Mouse (Mus musculus): Measurements from ENCODE around the gene Cers3.
A peak's percentile ranks its signal among the peaks of the same experiment; 100 is the strongest.

Gene Cers3

GRCm38 (mm10) chr7:66779944-66780942, 36.9 kb downstream of the Cers3 start:
- no peak for DNase-seq (ENCODE audit: low spot score)

DNA sequence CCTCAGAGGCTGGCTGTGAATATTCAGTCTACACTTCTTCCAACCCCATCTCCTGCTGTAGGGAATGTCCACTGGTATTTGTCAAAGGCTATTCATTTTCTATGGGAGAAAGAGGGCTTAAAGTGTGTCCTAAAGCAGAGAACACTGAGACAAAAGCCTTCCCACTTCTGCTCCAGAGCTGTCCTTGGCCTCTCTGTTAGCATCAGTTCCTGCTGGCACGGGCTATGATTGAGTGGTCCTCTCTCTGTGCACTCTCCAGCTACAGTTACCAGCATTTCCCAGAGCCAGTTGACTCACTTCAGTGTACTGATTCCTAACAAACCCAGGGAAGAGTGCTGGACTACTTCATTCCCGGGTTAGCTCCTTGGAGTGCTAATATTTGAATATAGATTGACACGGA, 43.2 kb downstream of the Cers3 start:
- no peak for DNase-seq (ENCODE audit: low spot score)

GRCm38 (mm10) chr7:66787816-66788215, 44.5 kb downstream of the Cers3 start:
- DNase-seq (ENCODE audit: low spot score) = peak; percentile 12

- no peak for DNase-seq (ENCODE audit: low spot score)
Observed at GRCm38 (mm10) chr7:66789860-66790748, 46.8 kb downstream of the Cers3 start.

GRCm38 (mm10) chr7:66791022-66791421, 47.7 kb downstream of the Cers3 start:
- no peak for DNase-seq (ENCODE audit: low spot score)

- no peak for DNase-seq (ENCODE audit: low spot score)
Observed at GRCm38 (mm10) chr7:66796909-66797308, 53.6 kb downstream of the Cers3 start.

DNA sequence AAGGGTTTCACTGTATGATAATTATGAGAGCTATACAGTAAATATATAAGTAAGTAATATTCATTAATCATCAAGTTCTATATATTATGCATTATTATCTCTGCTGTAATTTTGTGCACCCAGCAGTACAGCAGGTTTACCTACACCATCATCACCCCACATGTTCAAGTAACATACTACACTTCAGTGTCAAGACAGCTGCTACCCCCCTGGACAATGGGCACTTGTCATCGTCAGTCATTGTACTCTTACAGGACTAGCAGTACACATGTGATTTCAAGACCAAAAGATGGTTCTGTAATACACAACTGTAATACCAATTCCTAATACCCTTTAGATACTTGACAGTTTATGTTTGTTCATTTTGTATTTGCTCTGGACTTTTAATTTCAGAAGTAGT, 54.0 kb downstream of the Cers3 start:
- no peak for DNase-seq (ENCODE audit: low spot score)

GRCm38 (mm10) chr7:66798826-66799225, 55.5 kb downstream of the Cers3 start:
- no peak for DNase-seq (ENCODE audit: low spot score)

DNA sequence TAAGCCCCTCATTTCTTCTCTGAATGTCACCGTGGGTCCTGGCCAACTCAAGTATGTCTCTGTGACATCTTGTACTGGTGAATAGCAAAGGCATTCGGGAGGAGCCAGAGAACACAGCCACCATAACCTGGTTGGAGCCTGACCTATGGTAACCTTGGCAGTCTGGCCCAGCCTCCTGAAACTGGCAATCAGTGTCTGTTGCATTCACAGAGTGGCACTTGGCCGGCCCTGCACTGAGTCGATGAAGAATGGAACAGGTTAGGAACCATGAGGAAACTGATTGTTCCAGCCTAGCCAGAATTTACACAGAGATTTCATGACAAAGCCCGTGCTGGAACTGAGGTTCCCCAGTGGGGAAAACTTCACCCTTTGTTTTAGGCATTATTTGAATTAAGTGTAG, 57.5 kb downstream of the Cers3 start:
- no peak for DNase-seq (ENCODE audit: low spot score)

GRCm38 (mm10) chr7:66801785-66802184, 58.5 kb downstream of the Cers3 start:
- no peak for DNase-seq (ENCODE audit: low spot score)

GRCm38 (mm10) chr7:66803798-66804197, 60.5 kb downstream of the Cers3 start:
- no peak for DNase-seq (ENCODE audit: low spot score)

GRCm38 (mm10) chr7:66806801-66807200, 63.5 kb downstream of the Cers3 start:
- DNase-seq (ENCODE audit: low spot score) = no peak

DNA sequence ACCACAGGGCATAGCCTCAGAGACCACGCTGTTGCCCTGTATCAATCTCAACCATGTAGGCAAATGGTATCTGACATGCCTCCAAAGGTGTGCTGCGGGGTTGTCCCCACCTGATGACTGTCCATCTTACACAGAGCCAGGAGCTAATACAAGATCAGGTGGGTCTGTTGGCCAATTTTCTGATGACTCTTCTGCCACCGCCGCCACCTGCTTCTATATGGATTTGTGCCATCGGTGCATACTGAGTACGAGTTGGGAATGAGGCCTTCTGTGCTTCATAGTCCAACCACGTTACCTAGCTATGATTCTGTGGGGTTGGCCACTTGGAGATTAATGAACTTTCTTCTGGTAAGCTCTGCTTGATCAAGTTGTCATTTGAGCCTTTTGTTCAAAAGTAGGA, 67.1 kb downstream of the Cers3 start:
- no peak for DNase-seq (ENCODE audit: low spot score)

DNA sequence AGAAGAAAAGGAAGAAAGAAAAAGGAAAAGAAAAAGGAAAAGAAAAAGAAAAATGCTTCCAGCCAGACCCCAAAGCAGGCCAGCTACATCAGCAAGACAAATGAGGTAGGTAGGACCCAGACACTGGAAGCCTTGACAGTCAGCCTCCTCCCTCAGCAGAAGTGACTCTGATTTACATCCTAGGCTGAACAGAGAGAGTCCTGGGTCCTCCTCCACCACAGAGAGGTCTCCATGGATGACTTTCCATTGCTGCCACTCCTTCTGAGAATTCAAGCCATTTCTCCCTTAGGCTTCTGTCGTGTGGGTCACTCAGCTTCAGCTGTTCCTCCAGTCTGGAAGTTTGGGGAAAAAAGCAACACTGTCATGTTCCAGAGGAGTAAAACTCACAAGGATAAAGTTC, 68.0 kb downstream of the Cers3 start:
- no peak for DNase-seq (ENCODE audit: low spot score)

DNA sequence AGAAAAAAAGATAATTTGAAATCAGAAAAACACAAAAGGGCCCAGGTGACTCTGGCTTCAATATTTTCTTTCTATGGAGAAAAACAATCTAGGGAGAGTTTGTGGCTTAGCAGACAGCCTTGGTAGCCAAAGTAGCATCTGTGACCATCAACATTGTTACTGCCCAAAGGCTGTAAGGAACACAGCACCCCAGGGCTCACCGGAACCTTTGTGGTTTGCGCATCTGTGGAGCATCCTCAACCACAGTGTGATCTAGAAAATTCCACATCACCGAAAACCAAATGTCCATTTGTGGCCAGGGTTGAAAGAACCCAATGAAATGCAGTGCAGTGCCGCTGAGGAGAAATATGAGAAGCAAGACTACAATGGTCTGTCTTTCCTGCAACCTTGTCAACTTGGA, 69.0 kb downstream of the Cers3 start:
- DNase-seq (ENCODE audit: low spot score) = no peak

- DNase-seq (ENCODE audit: low spot score) = no peak
Observed at GRCm38 (mm10) chr7:66812737-66813136, 69.4 kb downstream of the Cers3 start.

GRCm38 (mm10) chr7:66813172-66813571, 69.9 kb downstream of the Cers3 start:
- no peak for DNase-seq (ENCODE audit: low spot score)

DNA sequence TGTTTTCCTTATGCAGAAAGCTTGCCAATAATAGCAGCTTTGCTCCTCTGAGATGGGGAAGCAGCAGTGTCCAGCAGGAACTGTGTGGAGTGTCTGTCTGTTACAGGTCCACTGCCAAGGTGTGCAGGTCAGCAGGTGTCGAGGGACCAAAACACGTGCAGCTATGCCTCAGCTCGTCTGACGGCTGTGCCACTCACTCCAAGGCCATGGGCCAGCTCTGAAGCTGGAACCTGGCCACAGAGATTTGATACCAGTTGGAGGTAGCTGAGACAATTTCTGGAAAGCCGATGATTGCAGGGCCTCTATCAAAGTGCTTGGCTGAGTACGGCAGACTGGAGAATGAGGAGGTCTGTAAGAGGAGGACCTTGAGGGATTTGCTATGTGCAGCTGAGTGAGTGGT, 72.2 kb downstream of the Cers3 start:
- DNase-seq (ENCODE audit: low spot score) = no peak

DNA sequence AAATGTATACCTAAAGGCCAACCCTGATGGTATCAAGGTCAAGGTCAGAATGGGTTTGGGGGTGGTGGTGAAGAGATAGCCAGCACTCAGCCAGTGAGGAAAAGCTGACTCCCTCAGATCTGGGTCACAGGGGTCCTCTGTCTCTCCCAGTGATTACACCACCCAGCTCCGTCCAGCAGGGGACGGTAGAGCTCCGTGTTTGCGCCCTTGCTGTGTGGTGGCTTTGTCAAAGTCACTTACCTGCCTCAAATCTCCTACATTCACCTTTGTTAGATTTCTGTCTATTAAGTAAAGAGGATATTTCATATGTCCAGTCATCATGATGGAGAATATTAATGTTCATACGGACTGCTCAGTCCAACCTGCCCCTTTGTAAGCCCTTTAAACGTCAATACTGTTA, 76.7 kb downstream of the Cers3 start:
- no peak for DNase-seq (ENCODE audit: low spot score)

DNA sequence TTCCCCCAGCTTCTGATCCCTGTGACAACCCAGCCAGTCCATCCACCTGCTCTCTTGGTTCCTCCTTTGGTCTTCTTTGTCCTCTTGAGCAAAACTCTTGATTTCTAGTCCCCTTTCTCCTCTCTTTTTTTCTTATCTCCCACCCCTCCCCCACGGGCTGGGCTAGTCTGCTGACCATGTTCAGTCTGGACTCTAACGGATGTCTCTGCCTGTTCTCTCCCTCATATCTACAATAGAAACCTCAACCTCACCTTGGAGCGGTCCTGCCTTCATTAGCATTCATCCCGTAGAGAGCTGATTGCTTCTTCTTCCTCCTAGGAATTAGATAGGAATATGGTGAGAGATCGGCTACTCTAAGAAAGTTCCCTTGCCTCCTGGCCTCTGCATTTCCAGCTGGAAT, 87.5 kb downstream of the Cers3 start:
- DNase-seq (ENCODE audit: low spot score) = no peak

GRCm38 (mm10) chr7:66831295-66831694, 88.0 kb downstream of the Cers3 start:
- no peak for DNase-seq (ENCODE audit: low spot score)

GRCm38 (mm10) chr7:66839463-66840007, 96.2 kb downstream of the Cers3 start, which contains the start of gene Adamts17:
Gene Adamts17, plus strand, starts transcription at chr7:66839735.
- DNase-seq (ENCODE audit: low spot score) = peak; percentile 88
